Mouse (Mus musculus): ENCODE measurements at regions not wholly inside any gene's neighbourhood (a gene's known extent, or its start where the extent isn't known, plus 50 kb on each side); places are given as distances from the start of the nearest gene placed in this dataset.

- no peak for TF ChIP-seq POLR2A (IDR thresholded peaks at IDR 0.05; ENCODE audit: low read depth, low read length)
- no peak for TF ChIP-seq CTCF (IDR thresholded peaks at IDR 0.05; ENCODE audit: extremely low read depth, insufficient read length, insufficient replicate concordance, low read depth, low read length)
Measured at GRCm38 (mm10) chr7:72469691-72470090, 163.3 kb upstream of the Mctp2 start.
